Mouse (Mus musculus) stomach, embryonic 14.5 days (tissue): ENCODE data around the gene Nfib. TPM values are rescaled to one million over a fixed set of nuclear protein-coding genes. Genes with fewer than 3 reads are reported as not detected.

Experiments
- ATAC-seq: fragments of 200-750 bp; cut with Nextera tagmentation; 2 replicates; pipeline ENCODE4 v1.8.0; 2017; ENCODE audit warnings: low read depth, moderate TSS enrichment; ENCODE audit not compliant: insufficient number of reproducible peaks, insufficient read depth, low FRiP score
- H3K27ac ChIP-seq: fragments of 300-500 bp; sonication (generic); 2 replicates; pipeline ENCODE4 v1.5.1; 2014; ENCODE audit warnings: mild to moderate bottlenecking, low read length, moderate library complexity, mixed read lengths
- H3K27me3 ChIP-seq: fragments of 300-500 bp; sonication (generic); 2 replicates; pipeline ENCODE4 v1.6.1; 2014; ENCODE audit warnings: low read length, control low read depth, mixed read lengths; ENCODE audit not compliant: control insufficient read depth, insufficient read depth
- H3K36me3 ChIP-seq: fragments of 300-500 bp; sonication (generic); 2 replicates; pipeline ENCODE4 v1.6.1; 2014; ENCODE audit warnings: mild to moderate bottlenecking, control low read depth, low read length, moderate library complexity, mixed read lengths; ENCODE audit not compliant: control insufficient read depth, insufficient read depth
- H3K4me1 ChIP-seq: fragments of 300-500 bp; sonication (generic); 2 replicates; pipeline ENCODE4 v1.6.1; 2014; ENCODE audit warnings: low read length, control low read depth, mixed read lengths; ENCODE audit not compliant: control insufficient read depth, insufficient read depth
- H3K4me2 ChIP-seq: fragments of 300-500 bp; sonication (generic); replicated peaks from 2 replicates; pipeline ENCODE4 v1.6.1; 2014; ENCODE audit warnings: low read depth, low read length, control low read depth
- H3K4me3 ChIP-seq: fragments of 300-500 bp; sonication (generic); 2 replicates; pipeline ENCODE4 v1.5.1; 2014; ENCODE audit warnings: low read depth, low read length, control low read depth
- H3K9ac ChIP-seq: fragments of 300-500 bp; sonication (generic); replicated peaks from 2 replicates; pipeline ENCODE4 v1.6.1; 2014; ENCODE audit warnings: low read depth, mild to moderate bottlenecking, control low read depth, low read length, moderate library complexity, mixed read lengths
- H3K9me3 ChIP-seq: fragments of 300-500 bp; sonication (generic); 2 replicates; pipeline ENCODE4 v1.6.1; 2016; ENCODE audit warnings: low read depth, low read length, control low read depth; ENCODE audit not compliant: control insufficient read depth
- WGBS: fragments of 180-500 bp; shearing (Covaris S2); extraction: QIAGEN DNeasy Blood & Tissue Kit; methylation state at CpG from one replicate; pipeline ENCODE4 v1.1.7; 2014; 5-methylcytosine and 5-hydroxymethylcytosine counted together
- polyA plus RNA-seq: library from polyadenylated mRNA; unstranded; fragments of >200 nt; fragmentation: Nextera tagmentation; extraction: Ambion mirVana; gene quantifications from 2 replicates; pipeline ENCODE4 v1.2.1, GENCODE M21; 2014

Gene Nfib
- polyA plus RNA-seq, 1 experiment from 2014 or later, result 94.5 TPM

DNA sequence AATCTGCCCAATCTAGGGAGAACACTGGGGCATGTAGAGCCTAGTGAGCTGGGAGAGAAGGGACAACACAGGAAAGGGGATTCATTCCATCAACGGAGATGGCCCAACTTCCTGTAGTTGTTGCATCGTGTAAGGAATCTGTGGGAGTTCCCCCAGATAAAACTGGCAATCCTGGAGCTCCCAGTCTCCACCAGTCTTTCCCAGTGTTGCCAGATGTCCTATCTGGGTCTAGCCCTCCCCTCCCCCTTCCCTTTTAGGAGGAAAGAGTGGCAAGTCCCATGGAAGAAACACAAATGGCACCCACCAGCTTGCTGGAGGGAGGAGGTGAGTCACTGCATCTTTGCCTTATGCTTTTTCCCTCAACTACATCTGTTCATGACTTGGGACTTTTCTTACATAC lies 417.4 kb downstream of the Nfib start:
- WGBS, result 83% methylated on average over 2 of the region's 2 CpGs

DNA sequence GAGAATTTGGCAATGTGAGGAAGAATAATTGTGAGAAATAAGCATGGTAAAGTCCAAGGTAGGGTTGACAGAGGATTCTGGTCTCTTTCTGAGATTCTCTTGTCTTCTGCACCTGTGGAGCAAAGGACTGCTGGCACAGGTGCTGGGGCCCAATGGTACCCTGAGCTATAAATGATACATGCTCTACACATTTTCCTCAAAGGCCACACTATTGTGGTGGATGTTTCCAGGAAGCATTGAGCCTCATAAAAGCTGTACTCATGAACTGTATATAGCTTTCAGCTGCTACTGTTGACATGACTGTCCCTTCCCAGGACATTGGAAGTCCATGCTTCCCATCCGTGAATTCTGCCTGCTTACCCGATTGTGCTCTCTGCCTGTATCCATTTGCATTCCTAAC lies 418.1 kb downstream of the Nfib start:
- ATAC-seq, result no peak
- Histone ChIP-seq H3K36me3 (no peaks in the 10 kb centered on the region), H3K9me3 (no peaks in the 10 kb centered on the region), H3K4me3 (no peak overlapping the region), H3K27me3 (no peaks in the 10 kb centered on the region), H3K9ac (no peak overlapping the region), H3K27ac (no peak overlapping the region), H3K4me2 (no peak overlapping the region), H3K4me1 (no peaks in the 10 kb centered on the region)
- WGBS, result 81% methylated on average over 2 of the region's 2 CpGs

More for the DNA sequence above, 417.4 kb downstream of the Nfib start:
- H3K4me1 ChIP-seq, result no peaks in the 10 kb centered on the region
- no peak overlapping the region for H3K27ac ChIP-seq
- no peaks in the 10 kb centered on the region for H3K27me3 ChIP-seq
- H3K4me2 ChIP-seq, result no peak overlapping the region
- H3K9ac ChIP-seq, result no peak overlapping the region
- no peak overlapping the region for H3K4me3 ChIP-seq
- no peaks in the 10 kb centered on the region for H3K9me3 ChIP-seq
- peaks cover 1% of the 10 kb centered on the region; the same call in 1 of the 2 replicates for H3K36me3 ChIP-seq
- ATAC-seq, result no peak

DNA sequence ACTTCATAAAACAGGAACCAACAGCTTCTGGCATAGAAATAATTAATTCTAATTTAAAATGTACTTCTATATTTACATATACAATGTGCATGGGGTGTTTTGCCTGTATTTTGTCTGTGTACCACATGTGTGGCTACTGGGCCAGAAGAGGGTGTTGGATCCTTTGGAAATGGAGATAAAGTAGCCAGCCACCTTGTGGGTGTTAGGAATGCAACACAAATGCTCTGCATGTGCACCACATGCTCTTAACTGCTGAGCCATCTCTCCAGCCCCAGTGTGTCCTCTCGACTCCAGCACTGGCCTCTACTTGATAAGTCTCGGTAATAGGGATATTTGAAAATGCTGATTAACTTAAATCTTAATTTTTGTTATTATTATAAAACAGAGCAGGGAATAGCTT lies 418.6 kb downstream of the Nfib start:
- WGBS, result 83% methylated on average over 2 of the region's 2 CpGs
- ATAC-seq, result no peak
- Histone ChIP-seq H3K9ac (no peak overlapping the region), H3K4me2 (no peak overlapping the region), H3K4me1 (no peaks in the 10 kb centered on the region), H3K27ac (no peak overlapping the region), H3K9me3 (no peaks in the 10 kb centered on the region), H3K27me3 (no peaks in the 10 kb centered on the region), H3K4me3 (no peak overlapping the region), H3K36me3 (no peaks in the 10 kb centered on the region)

DNA sequence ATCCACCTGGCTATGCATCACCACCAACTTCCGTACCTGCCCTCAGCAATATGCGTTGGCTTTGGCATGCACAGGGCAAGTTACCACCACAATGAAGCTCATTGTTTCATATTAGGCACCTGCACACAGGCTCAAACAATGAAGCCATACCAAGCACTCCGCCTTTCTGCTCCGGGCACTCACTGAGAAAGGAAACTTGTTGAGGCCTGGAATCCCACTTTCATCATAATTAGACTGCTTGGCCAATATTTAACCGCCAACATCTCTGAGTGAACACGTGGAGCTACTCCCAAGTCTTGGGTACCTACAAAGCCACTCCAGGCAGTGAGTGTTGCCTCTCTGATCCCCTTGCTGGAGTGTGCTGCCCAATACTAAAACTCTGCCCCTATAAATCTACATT lies 422.0 kb downstream of the Nfib start:
- no peak overlapping the region for H3K27ac ChIP-seq
- no peaks in the 10 kb centered on the region for H3K27me3 ChIP-seq
- no peak overlapping the region for H3K4me3 ChIP-seq
- no peaks in the 10 kb centered on the region for H3K36me3 ChIP-seq
- no peaks in the 10 kb centered on the region for H3K4me1 ChIP-seq
- no peak overlapping the region for H3K9ac ChIP-seq
- ATAC-seq, result no peak
- H3K9me3 ChIP-seq, result no peaks in the 10 kb centered on the region
- H3K4me2 ChIP-seq, result no peak overlapping the region
- 72% methylated on average over 6 of the region's 6 CpGs for WGBS

DNA sequence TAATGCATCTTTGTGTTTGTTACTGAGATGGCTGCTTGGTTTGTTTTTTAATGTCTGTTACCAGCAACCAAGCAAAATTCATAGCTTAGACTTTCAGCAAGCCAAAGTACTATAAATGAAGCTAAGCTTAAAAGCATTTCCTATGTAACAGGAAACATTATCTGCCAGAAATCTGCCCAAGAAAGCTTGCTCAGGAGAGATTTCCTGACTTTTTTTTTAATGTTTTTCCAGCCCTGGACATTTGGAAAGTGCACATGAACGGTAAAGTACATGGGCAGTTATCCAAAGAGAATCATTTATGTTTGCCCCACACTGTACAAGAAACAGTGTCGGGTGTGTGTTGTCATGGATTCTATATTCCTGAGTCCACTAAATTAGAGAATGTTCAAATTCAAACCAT lies 429.6 kb downstream of the Nfib start:
- Histone ChIP-seq H3K4me2 (no peak overlapping the region), H3K4me1 (no peaks in the 10 kb centered on the region), H3K9me3 (no peaks in the 10 kb centered on the region), H3K4me3 (no peak overlapping the region), H3K27ac (peak overlapping the region; percentile 4; the same call in 1 of the 2 replicates), H3K9ac (no peak overlapping the region), H3K27me3 (no peaks in the 10 kb centered on the region), H3K36me3 (no peaks in the 10 kb centered on the region)
- WGBS, result 34% methylated on average over 2 of the region's 2 CpGs
- ATAC-seq, result no peak

DNA sequence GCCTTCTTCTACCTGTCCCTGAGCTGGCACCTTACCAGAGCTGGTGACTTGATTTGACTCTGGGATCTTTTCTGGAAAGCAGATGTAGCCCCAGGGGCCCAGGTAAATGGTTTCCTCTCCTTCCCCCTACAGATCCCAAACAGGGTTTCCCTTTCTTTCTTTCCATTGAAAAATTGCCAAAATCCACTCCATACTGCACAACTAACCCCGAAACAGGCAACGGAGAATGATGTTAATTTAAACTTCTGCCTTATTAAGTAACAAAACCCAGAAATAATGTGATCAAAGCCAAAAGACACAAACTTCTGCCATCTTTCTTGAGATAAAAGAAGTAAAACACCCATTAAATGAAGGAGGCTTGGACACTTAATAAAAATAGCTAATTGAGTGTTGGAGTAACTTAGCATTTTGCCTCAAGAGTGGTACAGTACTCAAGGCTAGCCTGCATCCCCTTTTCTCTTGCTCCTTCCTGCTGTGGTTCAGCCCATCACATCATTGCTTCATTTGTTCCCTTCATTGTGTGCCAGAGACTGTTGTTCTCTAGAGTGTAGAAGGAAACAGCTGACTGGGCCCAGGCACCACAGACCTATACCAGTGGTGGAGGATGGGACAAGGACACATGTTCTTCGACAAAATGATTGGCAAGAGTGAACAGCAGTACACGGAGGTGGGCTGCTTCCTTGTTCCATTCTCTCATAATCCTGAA lies 432.3 kb downstream of the Nfib start:
- Histone ChIP-seq H3K27ac (no peak overlapping the region; the same call in 1 of the 2 replicates), H3K4me1 (peaks cover 3% of the 10 kb centered on the region; the same call in 1 of the 2 replicates), H3K9me3 (no peaks in the 10 kb centered on the region), H3K4me2 (no peak overlapping the region), H3K36me3 (no peaks in the 10 kb centered on the region), H3K4me3 (no peak overlapping the region), H3K9ac (no peak overlapping the region), H3K27me3 (no peaks in the 10 kb centered on the region)
- WGBS, result 73% methylated on average over 4 of the region's 4 CpGs
- no peak for ATAC-seq

DNA sequence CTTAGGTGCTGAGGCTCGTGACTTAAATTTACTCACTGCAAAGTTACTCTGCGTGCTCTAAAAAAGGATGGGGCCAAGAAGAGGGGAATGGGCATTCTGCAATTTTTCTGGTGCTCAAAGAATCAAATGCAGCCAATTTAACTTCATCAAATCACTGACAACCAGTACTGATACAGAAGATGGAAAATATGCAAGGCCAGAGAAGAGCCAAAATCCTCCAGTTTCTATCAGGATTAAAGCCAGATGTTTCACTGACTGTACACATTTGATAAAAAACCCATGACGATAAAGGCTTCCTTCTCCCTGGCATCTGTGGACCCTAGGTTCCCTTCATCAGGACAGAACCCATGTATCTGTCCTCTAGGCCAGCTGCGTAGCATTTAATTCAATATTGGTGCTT lies 433.5 kb downstream of the Nfib start:
- no peak overlapping the region for H3K9ac ChIP-seq
- no peak overlapping the region for H3K4me3 ChIP-seq
- 59% methylated on average over 4 of the region's 4 CpGs for WGBS
- ATAC-seq, result no peak
- H3K27me3 ChIP-seq, result no peaks in the 10 kb centered on the region
- H3K9me3 ChIP-seq, result no peaks in the 10 kb centered on the region
- peaks cover 8% of the 10 kb centered on the region; the same call in 1 of the 2 replicates for H3K4me1 ChIP-seq
- H3K27ac ChIP-seq, result no peak overlapping the region
- no peak overlapping the region for H3K4me2 ChIP-seq
- no peaks in the 10 kb centered on the region for H3K36me3 ChIP-seq

DNA sequence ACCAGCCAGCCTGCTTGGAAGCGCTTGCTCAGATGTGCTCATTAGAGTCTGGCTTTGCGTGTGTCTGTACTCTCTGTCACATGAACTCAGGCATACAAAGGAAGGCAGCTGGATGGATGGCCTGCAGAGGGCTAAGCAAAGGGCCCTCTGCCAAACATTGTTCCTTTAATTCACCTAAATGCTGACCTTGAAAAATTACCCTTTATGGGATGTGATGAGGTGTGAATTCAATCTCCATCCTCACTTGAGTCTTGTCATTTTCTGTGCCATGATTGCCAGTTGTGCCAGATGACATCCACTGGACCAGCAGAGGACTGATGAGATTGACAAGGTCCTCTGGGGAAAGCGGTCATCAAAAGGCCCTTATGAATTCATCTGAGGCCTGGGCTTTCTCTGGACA lies 434.0 kb downstream of the Nfib start:
- Histone ChIP-seq H3K27me3 (no peaks in the 10 kb centered on the region), H3K4me3 (no peak overlapping the region), H3K4me2 (no peak overlapping the region), H3K36me3 (no peaks in the 10 kb centered on the region), H3K9ac (no peak overlapping the region), H3K27ac (no peak overlapping the region), H3K9me3 (no peaks in the 10 kb centered on the region), H3K4me1 (peaks cover 8% of the 10 kb centered on the region; the same call in 1 of the 2 replicates)
- ATAC-seq, result no peak
- 65% methylated on average over 3 of the region's 3 CpGs for WGBS
